Mouse (Mus musculus) effector memory CD4-positive, alpha-beta T cell, adult 7 months (primary cell): ENCODE data around the gene Atp4b. TPM values are rescaled to one million over a fixed set of nuclear protein-coding genes. Genes with fewer than 3 reads are reported as not detected.

Experiments used
- polyA plus RNA-seq: library from polyadenylated mRNA; unstranded; fragments of 100-300 nt; shearing (Covaris generic); gene quantifications from one replicate; pipeline ENCODE4 v1.2.1, GENCODE M21; 2017

The Atp4b gene
- 0.56 TPM for polyA plus RNA-seq

GRCm38 (mm10) chr8:13396725-13397124 lies at the start of gene Atp4b:
Gene Atp4b (minus strand): TSS chr8:13396825.

GRCm38 (mm10) chr8:13434889-13435288 lies 38.3 kb upstream of the Atp4b start, which contains the start of gene Tmem255b:
Gene Tmem255b (plus strand): TSS chr8:13435189.

GRCm38 (mm10) chr8:13404666-13405131 lies 8.1 kb upstream of the Atp4b start, which contains the start of gene Grk1:
Gene Grk1 (plus strand): TSS chr8:13405081.

GRCm38 (mm10) chr8:13338255-13338860 lies 58.3 kb downstream of the Atp4b start, which contains the start of gene Tfdp1:
Gene Tfdp1 (plus strand): TSS chr8:13338751.

Other genes starting within 250 kb of the Atp4b start
- 212 TPM for gene Lamp1, start 237.7 kb downstream of the Atp4b start, polyA plus RNA-seq
- gene Grtp1, start 196.2 kb downstream of the Atp4b start, polyA plus RNA-seq, result 2.0 TPM
- gene Adprhl1, start 142.7 kb downstream of the Atp4b start, polyA plus RNA-seq, result not detected
- 21.3 TPM for gene Dcun1d2, start 108.7 kb downstream of the Atp4b start, polyA plus RNA-seq
- 17.3 TPM for gene Tmco3, start 108.6 kb downstream of the Atp4b start, polyA plus RNA-seq
- 59.0 TPM for gene Tfdp1, start 58.1 kb downstream of the Atp4b start, polyA plus RNA-seq
- gene Grk1, start 8.3 kb upstream of the Atp4b start, polyA plus RNA-seq, result not detected
- gene Tmem255b, start 38.4 kb upstream of the Atp4b start, polyA plus RNA-seq, result not detected
- gene Gas6, start 97.7 kb upstream of the Atp4b start, polyA plus RNA-seq, result not detected
- gene 1700029H14Rik, start 165.6 kb upstream of the Atp4b start, polyA plus RNA-seq, result not detected